Mouse (Mus musculus) stomach, postnatal 0 days (tissue): ENCODE measurements around the gene Snx7. TPM values are rescaled to one million over a fixed set of nuclear protein-coding genes. Genes with fewer than 3 reads are reported as not detected.

ENCODE experiments used
- ATAC-seq: fragments of 200-750 bp; cut with Nextera tagmentation; 2 replicates; pipeline ENCODE4 v1.8.0; 2017; ENCODE audit not compliant: low FRiP score, low TSS enrichment
- DNase-seq: peaks from one replicate; pipeline ENCODE4 v3.0.0-alpha.2; 2016; ENCODE audit warnings: low spot score
- H3K27ac ChIP-seq: fragments of 300-500 bp; sonication (generic); replicated peaks from 2 replicates; pipeline ENCODE4 v1.5.1; 2014; ENCODE audit warnings: mild to moderate bottlenecking, control low read depth
- H3K27me3 ChIP-seq: fragments of 300-500 bp; sonication (generic); 2 replicates; pipeline ENCODE4 v1.6.1; 2014; ENCODE audit warnings: low read length; ENCODE audit not compliant: control insufficient read depth, insufficient read depth
- H3K36me3 ChIP-seq: fragments of 300-500 bp; sonication (generic); 2 replicates; pipeline ENCODE4 v1.6.1; 2014; ENCODE audit warnings: low read length, mixed read lengths; ENCODE audit not compliant: control insufficient read depth, insufficient read depth
- H3K4me1 ChIP-seq: fragments of 300-500 bp; sonication (generic); replicated peaks from 2 replicates; pipeline ENCODE4 v1.6.1; 2014; ENCODE audit warnings: antibody characterized with exemption; ENCODE audit not compliant: control insufficient read depth, insufficient read depth
- H3K4me2 ChIP-seq: fragments of 300-500 bp; sonication (generic); replicated peaks from 2 replicates; pipeline ENCODE4 v1.6.1; 2014; ENCODE audit warnings: low read depth, mild to moderate bottlenecking, control low read depth, moderate library complexity
- H3K4me3 ChIP-seq: fragments of 300-500 bp; sonication (generic); 2 replicates; pipeline ENCODE4 v1.5.1; 2014; ENCODE audit warnings: low read depth, low read length, control low read depth
- H3K9ac ChIP-seq: fragments of 300-500 bp; sonication (generic); 2 replicates; pipeline ENCODE4 v1.6.1; 2014; ENCODE audit warnings: mild to moderate bottlenecking, low read length, control low read depth, mixed read lengths
- H3K9me3 ChIP-seq: fragments of 300-500 bp; sonication (generic); 2 replicates; pipeline ENCODE4 v1.6.1; 2016; ENCODE audit warnings: low read length; ENCODE audit not compliant: control insufficient read depth
- CTCF ChIP-seq: IDR thresholded peaks from 2 replicates; pipeline ENCODE4 v1.5.1; 2016; ENCODE audit warnings: antibody characterized with exemption, low read depth, mild to moderate bottlenecking, moderate library complexity
- EP300 ChIP-seq: optimal IDR thresholded peaks from 2 replicates; pipeline ENCODE3; 2016; ENCODE audit warnings: antibody characterized with exemption
- WGBS: fragments of 180-500 bp; shearing (Covaris S2); extraction: QIAGEN DNeasy Blood & Tissue Kit; methylation state at CpG from one replicate; pipeline ENCODE4 v1.1.7; 2014; 5-methylcytosine and 5-hydroxymethylcytosine counted together
- polyA plus RNA-seq: library from polyadenylated mRNA; unstranded; fragments of >200 nt; fragmentation: Nextera tagmentation; extraction: Ambion mirVana; gene quantifications from 2 replicates; pipeline ENCODE4 v1.2.1, GENCODE M21; 2015

The Snx7 gene
- polyA plus RNA-seq, 1 experiment from 2014 or later: 38.4 TPM

- Histone ChIP-seq H3K9ac (peak overlapping the region; percentile 79), H3K4me1 (no peaks in the 10 kb centered on the region; the same call in 1 of the 2 replicates), H3K27me3 (no peaks in the 10 kb centered on the region), H3K9me3 (no peaks in the 10 kb centered on the region), H3K4me2 (peak overlapping the region; percentile 76), H3K36me3 (no peaks in the 10 kb centered on the region), H3K4me3 (peak overlapping the region; percentile 65), H3K27ac (peak overlapping the region; percentile 91)
- peak; percentile 0; the same call in 1 of the 2 replicates for ATAC-seq
- TF ChIP-seq CTCF: no peak
- no peak for TF ChIP-seq EP300
- DNase-seq: no peak
- WGBS: 52% methylated on average over 2 of the region's 2 CpGs
Observed at GRCm38 (mm10) chr3:117868091-117868490, 645 bp downstream of the Snx7 start.

GRCm38 (mm10) chr3:117866696-117867407 lies 1.9 kb downstream of the Snx7 start:
- no peaks in the 10 kb centered on the region for H3K9me3 ChIP-seq
- H3K4me2 ChIP-seq: peak overlapping the region; percentile 39
- H3K27me3 ChIP-seq: no peaks in the 10 kb centered on the region
- no peaks in the 10 kb centered on the region; the same call in 1 of the 2 replicates for H3K4me1 ChIP-seq
- H3K4me3 ChIP-seq: no peak overlapping the region
- H3K27ac ChIP-seq: no peak overlapping the region
- ATAC-seq: no peak
- no peaks in the 10 kb centered on the region for H3K36me3 ChIP-seq
- no peak overlapping the region for H3K9ac ChIP-seq
- TF ChIP-seq EP300 (no peak), CTCF (no peak)
- 62% methylated on average over 12 of the region's 12 CpGs for WGBS
- DNase-seq: no peak

- Histone ChIP-seq H3K4me3 (no peak overlapping the region), H3K9me3 (no peaks in the 10 kb centered on the region), H3K27ac (no peak overlapping the region), H3K4me1 (no peaks in the 10 kb centered on the region; the same call in 1 of the 2 replicates), H3K9ac (no peak overlapping the region), H3K4me2 (no peak overlapping the region), H3K36me3 (no peaks in the 10 kb centered on the region), H3K27me3 (no peaks in the 10 kb centered on the region)
- TF ChIP-seq EP300 (no peak), CTCF (no peak)
- no peak for ATAC-seq
- DNase-seq: peak; percentile 20
Observed at GRCm38 (mm10) chr3:117865621-117866020, 3.1 kb downstream of the Snx7 start.

GRCm38 (mm10) chr3:117862951-117863350 lies 5.8 kb downstream of the Snx7 start:
- no peaks in the 10 kb centered on the region for H3K27me3 ChIP-seq
- WGBS: 65% methylated on average over 2 of the region's 2 CpGs
- ATAC-seq: no peak
- H3K27ac ChIP-seq: no peak overlapping the region
- H3K4me3 ChIP-seq: no peak overlapping the region
- no peaks in the 10 kb centered on the region for H3K4me1 ChIP-seq
- no peak overlapping the region for H3K9ac ChIP-seq
- H3K9me3 ChIP-seq: no peaks in the 10 kb centered on the region
- no peak for TF ChIP-seq EP300
- TF ChIP-seq CTCF: no peak
- no peak overlapping the region for H3K4me2 ChIP-seq
- DNase-seq: no peak
- no peaks in the 10 kb centered on the region for H3K36me3 ChIP-seq

- WGBS: 60% methylated on average over 6 of the region's 6 CpGs
- Histone ChIP-seq H3K4me3 (no peak overlapping the region), H3K27me3 (no peaks in the 10 kb centered on the region), H3K4me2 (no peak overlapping the region), H3K9ac (no peak overlapping the region), H3K27ac (no peak overlapping the region), H3K9me3 (no peaks in the 10 kb centered on the region), H3K36me3 (no peaks in the 10 kb centered on the region), H3K4me1 (no peaks in the 10 kb centered on the region)
- TF ChIP-seq EP300 (no peak), CTCF (no peak)
- DNase-seq: no peak
- ATAC-seq: no peak
Observed at GRCm38 (mm10) chr3:117861977-117862434, 6.7 kb downstream of the Snx7 start.

- no peak for DNase-seq
- no peaks in the 10 kb centered on the region for H3K27me3 ChIP-seq
- no peaks in the 10 kb centered on the region for H3K9me3 ChIP-seq
- H3K4me3 ChIP-seq: no peak overlapping the region
- 83% methylated on average over 3 of the region's 3 CpGs for WGBS
- H3K4me1 ChIP-seq: no peaks in the 10 kb centered on the region
- H3K36me3 ChIP-seq: no peaks in the 10 kb centered on the region
- no peak overlapping the region for H3K27ac ChIP-seq
- TF ChIP-seq CTCF (no peak), EP300 (no peak)
- no peak overlapping the region for H3K4me2 ChIP-seq
- ATAC-seq: no peak
- H3K9ac ChIP-seq: no peak overlapping the region
Observed at GRCm38 (mm10) chr3:117858996-117859395, 9.7 kb downstream of the Snx7 start.
